Mouse (Mus musculus): ENCODE measurements around the gene Lrrc51. TPM values are rescaled to one million over a fixed set of nuclear protein-coding genes. Genes with fewer than 3 reads are reported as not detected.
"Not testable (repeated sequence)": the region's sequence is repeated elsewhere in the genome, so short reads cannot be mapped to it uniquely, and the experiment has no call there.

Lrrc51 gene
- polyA plus RNA-seq, 1 experiment from 2014 or later = 10.1 TPM

DNA sequence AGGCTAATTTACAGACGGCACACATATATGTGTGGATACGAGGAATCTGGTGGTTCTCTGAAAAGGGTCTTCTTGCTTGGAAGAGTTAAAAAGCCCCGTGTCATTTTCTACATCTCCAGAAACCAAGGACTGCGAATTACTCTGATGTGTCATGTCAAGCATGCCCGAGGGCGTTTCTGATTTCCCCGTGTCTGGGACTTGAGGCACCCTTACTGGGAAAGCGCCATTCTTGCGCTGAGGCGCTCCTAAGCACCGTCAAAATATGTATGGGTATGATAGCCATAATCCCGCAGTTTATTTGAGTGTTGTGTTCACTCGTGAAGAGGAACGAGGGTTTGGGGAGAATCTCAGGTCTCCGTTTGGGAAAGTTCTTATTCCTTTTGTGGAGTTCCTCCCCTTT, 395 bp downstream of the Lrrc51 start:
- H3K4me1 ChIP-seq = peaks cover 27% of the 10 kb centered on the region
- peak overlapping the region; percentile 90 for H3K4me3 ChIP-seq
- no peak for DNase-seq (ENCODE audit: extremely low spot score, low spot score)
- H3K9me3 ChIP-seq = no peaks in the 10 kb centered on the region
- peak overlapping the region; percentile 95 for H3K27ac ChIP-seq
- 9% methylated on average over 15 of the region's 15 CpGs for WGBS
- H3K27me3 ChIP-seq (ENCODE audit: poor library complexity, severe bottlenecking) = no peaks in the 10 kb centered on the region
- peaks cover 24% of the 10 kb centered on the region for H3K36me3 ChIP-seq (replicated peaks)

DNA sequence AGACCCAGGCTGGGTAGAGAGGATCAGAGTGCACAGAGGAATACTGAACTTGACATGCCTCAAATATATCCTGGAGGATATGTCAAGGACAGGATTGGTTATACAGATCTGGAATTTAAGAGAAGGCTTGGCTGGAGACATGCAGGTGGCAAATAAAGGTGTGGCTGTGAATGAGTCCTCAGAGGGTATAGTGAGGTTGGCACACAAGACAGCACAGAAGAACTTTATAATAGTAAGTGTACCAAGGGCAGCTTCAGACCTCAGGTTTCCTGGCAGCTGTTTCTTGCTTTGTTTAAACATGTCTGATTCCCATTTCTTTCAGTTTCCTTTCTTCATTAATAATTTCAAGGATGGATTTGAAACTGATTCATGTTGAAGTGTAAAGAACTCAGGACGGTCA, 1.1 kb downstream of the Lrrc51 start:
- Histone ChIP-seq H3K4me3 (peak overlapping the region; percentile 90), H3K9me3 (no peaks in the 10 kb centered on the region), H3K36me3 (replicated peaks) (peaks cover 18% of the 10 kb centered on the region), H3K27me3 (ENCODE audit: poor library complexity, severe bottlenecking) (no peaks in the 10 kb centered on the region), H3K4me1 (peaks cover 27% of the 10 kb centered on the region), H3K27ac (no peak overlapping the region)
- DNase-seq (ENCODE audit: extremely low spot score, low spot score) = no peak
- WGBS = 94% methylated on average over 1 of the region's 1 CpGs

GRCm38 (mm10) chr7:101928093-101928492, 5.6 kb downstream of the Lrrc51 start:
- H3K9me3 ChIP-seq = 0 out of 2 replicates have a peak, but pooled peaks cover 4% of the 10 kb centered on the region
- no peak overlapping the region for H3K27ac ChIP-seq
- 82% methylated on average over 3 of the region's 3 CpGs for WGBS
- DNase-seq (ENCODE audit: extremely low spot score, low spot score) = no peak
- no peaks in the 10 kb centered on the region for H3K27me3 ChIP-seq (ENCODE audit: poor library complexity, severe bottlenecking)
- peaks cover 8% of the 10 kb centered on the region for H3K4me1 ChIP-seq
- H3K36me3 ChIP-seq (replicated peaks) = no peaks in the 10 kb centered on the region; the same call in 1 of the 2 replicates
- H3K4me3 ChIP-seq = no peak overlapping the region

DNA sequence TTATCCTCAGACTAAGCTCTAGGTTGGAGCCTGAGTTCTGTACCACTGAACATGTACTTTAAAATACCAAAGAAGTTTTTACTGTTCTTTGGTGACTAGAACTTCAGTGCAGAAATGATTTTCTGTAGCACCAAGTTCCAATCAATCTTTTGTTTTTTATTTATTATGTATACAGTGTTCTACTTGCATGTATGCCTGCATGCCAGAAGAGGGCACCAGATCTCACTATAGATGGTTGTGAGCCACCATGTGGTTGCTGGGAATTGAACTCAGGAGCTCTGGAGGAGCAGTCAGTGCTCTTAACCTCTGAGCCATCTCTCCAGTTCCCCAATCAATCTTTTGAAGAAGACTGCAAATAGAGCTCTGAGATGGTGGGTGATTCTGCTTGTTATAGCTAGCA, 7.8 kb downstream of the Lrrc51 start:
- H3K4me1 ChIP-seq; H3K9me3 ChIP-seq; H3K27me3 ChIP-seq (ENCODE audit: poor library complexity, severe bottlenecking); H3K4me3 ChIP-seq; H3K27ac ChIP-seq; DNase-seq (ENCODE audit: extremely low spot score, low spot score); H3K36me3 ChIP-seq (replicated peaks): not testable (repeated sequence)

DNA sequence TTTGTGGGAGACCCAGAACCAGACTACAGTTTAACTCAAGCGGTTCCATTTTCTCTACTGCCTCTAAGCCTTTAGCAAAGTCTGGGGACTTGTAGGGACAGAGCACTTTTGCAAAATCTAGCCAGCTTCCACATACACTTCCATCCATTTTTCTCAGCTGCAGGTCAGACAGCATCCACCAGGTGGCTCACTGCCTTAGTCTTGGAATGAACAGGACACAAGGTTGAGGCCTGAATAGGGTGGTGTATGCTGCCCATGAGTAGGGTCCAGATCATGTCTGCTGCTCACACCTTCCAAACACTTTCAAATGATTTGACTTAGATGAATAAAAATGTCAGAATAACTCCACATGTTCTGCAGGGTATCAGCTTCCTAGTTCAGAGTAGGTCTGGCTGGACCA, 15.6 kb downstream of the Lrrc51 start:
- DNase-seq (ENCODE audit: extremely low spot score, low spot score) = peak; percentile 59
- Histone ChIP-seq H3K36me3 (replicated peaks) (peaks cover 24% of the 10 kb centered on the region), H3K4me1 (no peaks in the 10 kb centered on the region), H3K4me3 (no peak overlapping the region), H3K27ac (no peak overlapping the region), H3K27me3 (ENCODE audit: poor library complexity, severe bottlenecking) (no peaks in the 10 kb centered on the region), H3K9me3 (no peaks in the 10 kb centered on the region)
- WGBS = 21% methylated on average over 1 of the region's 1 CpGs

- no peak for DNase-seq (ENCODE audit: extremely low spot score, low spot score)
- H3K4me3 ChIP-seq = no peak overlapping the region
- H3K27ac ChIP-seq = no peak overlapping the region
- no peaks in the 10 kb centered on the region for H3K9me3 ChIP-seq
- H3K36me3 ChIP-seq (replicated peaks) = peaks cover 68% of the 10 kb centered on the region
- H3K27me3 ChIP-seq (ENCODE audit: poor library complexity, severe bottlenecking) = no peaks in the 10 kb centered on the region
- WGBS = 72% methylated on average over 3 of the region's 3 CpGs
- peaks cover 11% of the 10 kb centered on the region for H3K4me1 ChIP-seq
Observed at GRCm38 (mm10) chr7:101911982-101912381, 21.7 kb downstream of the Lrrc51 start.

GRCm38 (mm10) chr7:101910138-101910537, 23.6 kb downstream of the Lrrc51 start:
- DNase-seq (ENCODE audit: extremely low spot score, low spot score) = no peak
- H3K9me3 ChIP-seq = no peaks in the 10 kb centered on the region
- H3K4me1 ChIP-seq = peaks cover 23% of the 10 kb centered on the region
- peaks cover 64% of the 10 kb centered on the region for H3K36me3 ChIP-seq (replicated peaks)
- 89% methylated on average over 4 of the region's 4 CpGs for WGBS
- no peak overlapping the region for H3K4me3 ChIP-seq
- no peak overlapping the region for H3K27ac ChIP-seq
- H3K27me3 ChIP-seq (ENCODE audit: poor library complexity, severe bottlenecking) = no peaks in the 10 kb centered on the region

DNA sequence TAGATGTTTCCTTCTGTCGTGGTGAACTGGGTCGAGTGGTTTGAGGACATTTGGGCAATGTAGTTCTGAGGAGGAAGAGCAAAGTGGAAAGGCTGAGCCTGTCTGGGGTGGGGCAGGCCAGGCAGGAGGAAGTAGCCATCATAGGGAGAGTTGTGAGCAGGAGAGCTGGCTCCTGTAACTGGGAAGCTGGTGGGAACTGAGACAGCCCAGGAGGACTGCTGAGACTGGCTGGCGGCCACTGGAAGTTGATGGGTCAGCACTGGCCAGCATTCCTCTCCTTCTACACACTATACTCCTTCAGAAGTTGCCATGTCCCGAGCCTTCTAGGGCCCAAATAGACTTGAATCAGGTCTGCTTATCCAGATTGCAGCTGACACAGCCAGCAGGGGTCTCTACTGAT, 25.3 kb downstream of the Lrrc51 start:
- Histone ChIP-seq H3K27ac (no peak overlapping the region), H3K27me3 (ENCODE audit: poor library complexity, severe bottlenecking) (no peaks in the 10 kb centered on the region), H3K9me3 (no peaks in the 10 kb centered on the region), H3K4me1 (peaks cover 27% of the 10 kb centered on the region), H3K36me3 (replicated peaks) (peaks cover 47% of the 10 kb centered on the region), H3K4me3 (no peak overlapping the region)
- 89% methylated on average over 4 of the region's 4 CpGs for WGBS
- no peak for DNase-seq (ENCODE audit: extremely low spot score, low spot score)

DNA sequence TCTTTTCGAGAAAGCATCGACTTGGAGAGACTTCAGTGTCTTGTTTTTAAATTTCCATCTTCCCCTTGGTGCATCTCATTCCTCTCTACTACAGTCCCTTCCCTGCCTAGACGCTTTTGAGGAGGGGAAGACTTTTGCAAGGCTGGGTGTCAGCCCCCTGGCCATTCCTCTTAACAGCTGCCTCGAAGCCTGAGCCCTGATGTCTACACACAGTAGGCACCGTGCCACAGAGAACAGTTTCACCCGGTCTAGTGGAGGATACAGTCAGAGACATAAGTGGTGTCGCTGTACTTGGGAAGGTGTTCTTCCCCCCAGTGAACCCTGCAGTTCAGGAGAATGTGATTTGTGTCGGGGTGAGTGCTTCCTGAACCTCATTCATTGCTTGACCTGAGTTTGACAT, 27.0 kb downstream of the Lrrc51 start:
- H3K27ac ChIP-seq = peak overlapping the region; percentile 99
- 79% methylated on average over 8 of the region's 8 CpGs for WGBS
- H3K36me3 ChIP-seq (replicated peaks) = peaks cover 42% of the 10 kb centered on the region
- no peaks in the 10 kb centered on the region for H3K27me3 ChIP-seq (ENCODE audit: poor library complexity, severe bottlenecking)
- no peak for DNase-seq (ENCODE audit: extremely low spot score, low spot score)
- H3K4me3 ChIP-seq = peak overlapping the region; percentile 88
- 0 out of 2 replicates have a peak, but pooled peaks cover 5% of the 10 kb centered on the region for H3K9me3 ChIP-seq
- peaks cover 27% of the 10 kb centered on the region for H3K4me1 ChIP-seq

DNA sequence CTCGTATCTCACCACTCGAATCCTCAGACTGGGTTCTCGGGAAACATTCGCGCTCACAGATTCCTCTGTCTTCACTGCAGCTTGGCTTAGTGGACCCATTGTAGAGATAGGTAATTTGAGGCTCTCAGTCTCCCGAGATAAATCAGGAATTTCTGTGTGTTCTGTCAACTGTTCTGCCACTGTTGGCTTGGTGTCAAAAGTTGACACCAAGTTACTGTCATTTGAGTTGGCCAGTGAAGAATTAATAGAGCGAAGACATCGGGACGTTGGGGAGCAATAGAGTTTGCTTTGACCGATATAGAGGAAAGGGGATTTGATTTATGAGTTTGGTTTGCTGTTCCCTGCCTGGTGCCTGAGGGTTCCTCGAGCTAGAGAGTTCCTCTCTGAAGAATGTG, 27.4 kb downstream of the Lrrc51 start, which contains the start of gene Tomt:
Tomt (minus strand) TSS at position 73 of the 395 bp plus-strand sequence.
- 25% methylated on average over 11 of the region's 11 CpGs for WGBS

GRCm38 (mm10) chr7:101905561-101906286, 28.0 kb downstream of the Lrrc51 start, which contains the start of gene Lamtor1:
TSS of gene Lamtor1 (plus strand) at chr7:101905904.
- Histone ChIP-seq H3K36me3 (replicated peaks) (peaks cover 41% of the 10 kb centered on the region), H3K4me3 (peak within 1 kb of the TSS; percentile 88), H3K27me3 (ENCODE audit: poor library complexity, severe bottlenecking) (no peaks in the 10 kb centered on the region), H3K4me1 (peaks cover 27% of the 10 kb centered on the region), H3K27ac (peak within 1 kb of the TSS; percentile 99), H3K9me3 (0 out of 2 replicates have a peak, but pooled peaks cover 5% of the 10 kb centered on the region)
- under 1% methylated on average over 60 of the region's 61 CpGs for WGBS
- DNase-seq (ENCODE audit: extremely low spot score, low spot score) = peak; percentile 100

More for the DNA sequence above, 27.4 kb downstream of the Lrrc51 start, which contains the start of gene Tomt:
- H3K4me1 ChIP-seq = peaks cover 27% of the 10 kb centered on the region
- peak within 1 kb of the TSS; percentile 99 for H3K27ac ChIP-seq
- no peak for DNase-seq (ENCODE audit: extremely low spot score, low spot score)
- H3K9me3 ChIP-seq = 0 out of 2 replicates have a peak, but pooled peaks cover 5% of the 10 kb centered on the region
- peak within 1 kb of the TSS; percentile 88 for H3K4me3 ChIP-seq
- peaks cover 41% of the 10 kb centered on the region for H3K36me3 ChIP-seq (replicated peaks)
- H3K27me3 ChIP-seq (ENCODE audit: poor library complexity, severe bottlenecking) = no peaks in the 10 kb centered on the region

- H3K27me3 ChIP-seq (ENCODE audit: poor library complexity, severe bottlenecking) = no peaks in the 10 kb centered on the region
Observed at GRCm38 (mm10) chr7:101902846-101903245, 30.8 kb downstream of the Lrrc51 start.

DNA sequence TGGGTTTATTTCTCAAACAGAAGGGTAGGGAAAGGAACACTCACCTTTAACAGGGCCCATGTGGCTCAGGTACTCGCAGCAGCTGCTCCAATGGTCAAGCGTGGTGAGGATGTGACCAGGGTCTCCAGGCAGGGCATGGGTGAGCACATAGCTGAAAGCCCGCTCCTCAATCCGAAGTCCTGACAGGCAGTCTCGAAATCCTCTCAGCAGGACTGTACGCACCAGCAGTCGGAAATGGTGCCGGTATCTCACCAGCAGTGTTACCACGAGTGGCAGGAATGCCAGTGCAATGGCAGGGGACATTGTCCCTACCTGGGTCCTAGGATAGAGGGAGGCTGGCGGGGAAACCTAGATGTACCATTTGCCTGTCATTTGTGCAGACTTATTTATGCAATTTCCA, 31.7 kb downstream of the Lrrc51 start:
- Histone ChIP-seq H3K4me1 (peaks cover 21% of the 10 kb centered on the region), H3K9me3 (0 out of 2 replicates have a peak, but pooled peaks cover 5% of the 10 kb centered on the region), H3K27ac (no peak overlapping the region), H3K27me3 (ENCODE audit: poor library complexity, severe bottlenecking) (no peaks in the 10 kb centered on the region), H3K36me3 (replicated peaks) (peaks cover 48% of the 10 kb centered on the region), H3K4me3 (no peak overlapping the region)
- 95% methylated on average over 10 of the region's 10 CpGs for WGBS
- no peak for DNase-seq (ENCODE audit: extremely low spot score, low spot score)

More at GRCm38 (mm10) chr7:101902846-101903245, 30.8 kb downstream of the Lrrc51 start:
- no peak overlapping the region for H3K27ac ChIP-seq
- H3K36me3 ChIP-seq (replicated peaks) = peaks cover 47% of the 10 kb centered on the region
- DNase-seq (ENCODE audit: extremely low spot score, low spot score) = no peak
- H3K9me3 ChIP-seq = 0 out of 2 replicates have a peak, but pooled peaks cover 5% of the 10 kb centered on the region
- no peak overlapping the region for H3K4me3 ChIP-seq
- H3K4me1 ChIP-seq = peaks cover 22% of the 10 kb centered on the region

Measured in forebrain, embryonic 10.5 days (tissue).